Mouse (Mus musculus) neutrophil, adult 83 days (primary cell): Measurements from ENCODE around the gene Gm44805. TPM values are rescaled to one million over a fixed set of nuclear protein-coding genes. Genes with fewer than 3 reads are reported as not detected.

ENCODE experiments used
- total RNA-seq, 2 experiments: library from RNA; stranded (reverse); gene quantifications; one replicate each; pipeline ENCODE4 v1.2.4; 2023

The Gm44805 gene
- not detected for total RNA-seq

GRCm38 (mm10) chr7:19681202-19681694, at the start of gene Gm44805, which contains the start of gene Apoc4:
Gene Gm44805, minus strand, starts transcription at chr7:19681423.
Gene Apoc4, minus strand, starts transcription at chr7:19681479.

DNA sequence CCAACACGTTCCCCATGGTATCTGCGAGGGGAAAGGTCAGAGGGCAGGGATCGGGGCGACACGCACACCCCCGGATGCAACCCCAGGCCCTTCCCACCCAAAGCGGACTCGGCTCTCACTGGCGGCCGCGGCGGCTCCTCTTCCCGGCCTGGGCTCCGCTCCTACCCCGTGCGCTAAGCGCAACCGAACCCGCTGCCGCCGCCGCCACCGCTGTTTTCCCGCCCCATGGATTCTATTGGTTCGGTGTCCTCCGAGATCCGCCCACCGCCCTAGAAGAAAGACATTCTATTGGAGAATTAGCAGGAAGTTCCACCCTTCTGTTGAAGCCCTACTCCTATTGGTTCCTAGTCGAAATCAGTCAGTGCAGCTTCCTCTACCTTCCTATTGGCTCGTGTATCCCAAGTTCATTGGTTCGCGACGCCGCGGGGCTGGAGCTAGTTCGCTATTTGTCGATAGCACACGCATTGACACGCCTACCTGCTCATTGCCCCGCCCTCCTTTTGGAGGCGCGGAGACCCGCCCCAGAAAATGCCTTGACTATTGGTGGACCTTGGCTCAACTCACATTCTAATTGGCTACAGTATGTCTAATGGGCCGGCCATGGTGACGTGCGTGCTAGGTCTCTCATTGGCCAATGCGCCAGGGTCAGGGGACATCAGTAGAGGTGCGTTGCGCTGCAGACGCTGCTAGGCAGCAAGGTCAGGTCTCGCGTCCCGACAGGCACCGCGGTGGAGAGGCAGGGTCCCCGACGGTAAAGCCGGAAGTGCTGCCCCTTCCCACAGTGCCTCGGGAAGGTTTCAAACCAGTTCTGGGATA, 34.2 kb upstream of the Gm44805 start, which contains the start of gene Tomm40:
Gene Tomm40 (minus strand): TSS at position 200 of the 816 bp plus-strand sequence.

GRCm38 (mm10) chr7:19698907-19699826, 17.9 kb upstream of the Gm44805 start, which contains the start of gene Apoe:
Gene Apoe, minus strand, starts transcription at chr7:19699188.

DNA sequence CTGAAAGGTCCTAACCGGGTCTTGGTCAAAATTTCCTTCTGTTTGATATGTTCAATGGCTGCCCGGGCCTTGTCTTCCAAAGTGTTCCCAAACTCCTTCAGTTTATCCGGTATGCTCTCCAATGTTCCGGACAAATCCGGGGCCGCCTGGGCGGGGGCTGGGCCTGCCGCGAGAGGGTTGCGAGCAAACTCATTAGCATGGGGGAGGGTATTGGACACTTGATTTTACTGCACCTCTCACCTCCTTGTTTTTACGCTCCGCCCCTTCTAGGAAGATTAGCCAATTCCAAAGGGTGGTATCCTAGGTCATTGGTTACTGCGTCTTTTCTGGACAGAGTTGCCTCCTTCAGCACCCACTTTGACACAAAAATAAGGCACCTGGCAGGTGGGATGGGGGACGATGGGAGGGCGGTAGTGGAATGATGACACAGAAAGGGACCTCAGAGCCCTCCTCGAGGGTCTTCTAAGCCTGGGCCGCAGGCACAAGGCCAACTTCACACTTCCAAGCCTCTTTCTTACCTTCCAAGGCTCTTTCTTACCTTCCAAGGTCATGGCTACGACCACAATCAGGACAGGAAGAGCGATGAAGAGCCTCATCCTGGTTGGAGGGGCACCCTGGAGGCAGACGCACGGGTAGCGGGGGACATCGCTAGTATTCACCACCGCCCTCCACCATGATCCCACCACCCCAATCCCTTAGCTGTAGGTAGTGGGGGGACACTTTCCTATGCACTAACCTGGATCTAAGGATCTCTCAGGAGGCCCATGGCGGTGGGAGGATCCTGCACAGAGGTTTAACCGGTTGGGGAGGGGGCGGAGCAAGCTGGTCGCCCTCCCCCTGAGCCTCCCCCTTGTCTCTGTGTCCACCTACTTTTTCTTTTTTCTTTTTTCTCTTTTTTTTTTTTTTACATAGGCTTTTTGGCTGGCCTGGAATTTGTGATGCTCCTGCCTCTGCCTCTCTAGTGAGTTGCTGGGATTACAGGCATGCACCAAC, 10.9 kb upstream of the Gm44805 start, which contains the start of gene Apoc1:
Gene Apoc1 (minus strand): TSS at position 788 of the 993 bp plus-strand sequence.

DNA sequence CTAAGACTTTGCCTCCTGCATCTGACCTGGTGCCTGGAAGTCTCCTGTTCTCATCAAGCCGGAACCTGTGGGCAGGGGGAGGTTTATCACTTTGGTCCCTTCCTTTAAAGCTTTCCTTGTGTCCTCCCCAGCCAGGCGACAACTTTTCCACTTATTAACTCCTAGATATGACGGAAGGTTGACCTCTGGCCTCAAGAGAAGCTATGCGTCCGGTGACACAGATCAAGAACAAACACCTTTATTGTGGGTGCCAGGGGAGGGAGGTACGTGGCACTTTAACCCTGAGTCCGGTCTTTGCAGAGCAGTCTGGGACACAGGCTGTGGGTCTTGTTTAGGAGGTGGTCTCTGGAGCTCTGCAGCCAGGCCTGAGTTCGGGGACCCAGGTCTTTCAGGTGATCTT, 3.4 kb downstream of the Gm44805 start, which contains the start of gene Apoc2:
Gene Apoc2 (minus strand): TSS at position 70 of the 400 bp plus-strand sequence.

GRCm38 (mm10) chr7:19664955-19665841, 16.0 kb downstream of the Gm44805 start, which contains the start of gene Clptm1:
Gene Clptm1, minus strand, starts transcription at chr7:19665033.

GRCm38 (mm10) chr7:19629361-19629734, 51.9 kb downstream of the Gm44805 start, which contains the start of gene Relb:
Gene Relb, minus strand, starts transcription at chr7:19629438.

Other genes with a start within 250 kb of the Gm44805 start
- gene Mark4, start 222.6 kb downstream of the Gm44805 start, total RNA-seq = 10 to 100 TPM; 26.4 to 28.6 TPM
- under 1 TPM; 0.24 to 0.35 TPM for gene Exoc3l2, start 218.1 kb downstream of the Gm44805 start, total RNA-seq
- 1 to 10 TPM; 7.4 to 7.9 TPM for gene Bloc1s3, start 173.1 kb downstream of the Gm44805 start, total RNA-seq
- 10 to 100 TPM; 22.1 to 24.5 TPM for gene Trappc6a, start 173.0 kb downstream of the Gm44805 start, total RNA-seq
- not detected for gene Nkpd1, start 163.6 kb downstream of the Gm44805 start, total RNA-seq
- gene Ppp1r37, start 118.3 kb downstream of the Gm44805 start, total RNA-seq = 10 to 100 TPM; 31.9 to 36.5 TPM
- gene Zfp296, start 104.1 kb downstream of the Gm44805 start, total RNA-seq = 1 to 10 TPM; 3.0 to 3.5 TPM
- gene Gemin7, start 103.8 kb downstream of the Gm44805 start, total RNA-seq = 10 to 100 TPM; 53.1 to 56.2 TPM
- 10 to 100 TPM; 51.8 to 52.1 TPM for gene Clasrp, start 76.9 kb downstream of the Gm44805 start, total RNA-seq
- gene Relb, start 52.0 kb downstream of the Gm44805 start, total RNA-seq = 10 to 100 TPM; 13.5 to 14.1 TPM
- gene Clptm1, start 16.4 kb downstream of the Gm44805 start, total RNA-seq = 10 to 100 TPM; 57.6 to 60.6 TPM
- gene Apoc2, start 3.5 kb downstream of the Gm44805 start, total RNA-seq = 10 to 100 TPM; 52.2 to 56.0 TPM
- gene Apoc4, start 56 bp upstream of the Gm44805 start, total RNA-seq = not detected
- 1 to 10 TPM; 3.8 to 5.7 TPM for gene Apoc1, start 11.2 kb upstream of the Gm44805 start, total RNA-seq
- 10 to 100 TPM; 95.8 to 99.6 TPM for gene Apoe, start 17.8 kb upstream of the Gm44805 start, total RNA-seq
- 10 to 100 TPM; 28.6 to 35.3 TPM for gene Tomm40, start 34.0 kb upstream of the Gm44805 start, total RNA-seq
- under 1 TPM; 0.38 to 0.55 TPM for gene Nectin2, start 69.1 kb upstream of the Gm44805 start, total RNA-seq
- not detected for gene Bcam, start 89.6 kb upstream of the Gm44805 start, total RNA-seq
- gene Cblc, start 115.4 kb upstream of the Gm44805 start, total RNA-seq = not detected
- 10 to 100 TPM; 19.6 to 41.8 TPM for gene Bcl3, start 141.3 kb upstream of the Gm44805 start, total RNA-seq
- gene Gm19345, start 170.6 kb upstream of the Gm44805 start, total RNA-seq = not detected
- 1 to 10 TPM; 1.3 to 1.7 TPM for gene Ceacam16, start 179.9 kb upstream of the Gm44805 start, total RNA-seq
- under 1 TPM; 0.68 TPM for gene Ceacam19, start 206.5 kb upstream of the Gm44805 start, total RNA-seq
- gene Pvr, start 239.7 kb upstream of the Gm44805 start, total RNA-seq = 1 to 10 TPM; 4.1 to 5.1 TPM